Mouse (Mus musculus) CD4-positive naive resting alpha-beta T cell, adult 57 days (primary cell): ENCODE measurements around the gene Sfi1. TPM values are rescaled to one million over a fixed set of nuclear protein-coding genes. Genes with fewer than 3 reads are reported as not detected.

Experiments
- total RNA-seq: library from RNA; stranded (reverse); gene quantifications from one replicate; pipeline ENCODE4 v1.2.4, GENCODE M21; 2023

Sfi1 gene
- 206 TPM for total RNA-seq

DNA sequence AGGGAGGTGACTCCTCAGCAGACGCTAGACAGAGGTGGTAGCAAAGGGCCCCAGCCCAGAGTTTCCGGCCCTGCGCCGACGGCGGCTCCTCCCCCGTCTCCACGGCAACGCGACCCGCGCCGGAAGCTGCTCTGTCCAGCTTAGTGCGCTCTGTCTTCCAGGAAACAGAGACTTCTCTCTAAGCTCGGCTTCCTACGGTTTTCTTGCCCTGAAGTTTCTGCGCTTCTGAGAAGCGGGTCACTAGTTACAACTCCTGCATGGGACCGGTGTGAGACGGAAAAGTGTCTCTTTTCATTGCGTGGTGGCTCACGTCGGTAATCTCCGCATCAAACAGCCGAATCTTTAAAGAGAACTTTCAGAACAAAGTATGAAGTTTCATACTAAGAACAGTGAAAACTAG, at the start of gene Sfi1:
Sfi1 (minus strand) TSS at position 101 of the 400 bp plus-strand sequence.

DNA sequence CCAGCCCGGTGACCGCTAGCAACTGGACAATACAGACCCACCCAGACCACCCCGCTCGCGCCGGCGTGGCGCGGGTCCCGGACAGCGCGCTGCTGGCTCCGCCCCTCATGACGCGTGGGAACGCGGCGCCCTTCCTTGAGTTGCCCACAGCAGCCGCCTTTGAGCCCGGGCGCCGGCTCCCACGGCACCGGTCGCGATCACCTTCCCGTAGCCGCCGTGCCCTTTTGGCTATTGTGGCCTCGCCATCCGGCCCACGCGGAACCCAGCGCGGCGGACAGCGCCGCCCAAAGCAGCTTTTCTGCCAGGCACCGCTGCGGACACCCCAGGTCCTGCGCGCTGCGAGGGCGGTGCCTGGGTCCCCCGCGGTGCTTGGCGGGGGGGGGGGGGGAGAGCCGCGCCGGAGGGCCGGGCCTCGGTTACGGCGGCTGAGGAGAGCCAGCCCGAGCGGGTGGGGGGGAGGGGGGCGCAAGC, 9.0 kb upstream of the Sfi1 start, which contains the start of gene Eif4enif1:
Eif4enif1 (plus strand) TSS at position 162 of the 471 bp plus-strand sequence.

Other genes starting within 250 kb of the Sfi1 start
- gene Eif4enif1, start 8.9 kb upstream of the Sfi1 start, total RNA-seq = 74.5 TPM
- 57.3 TPM for gene Drg1, start 73.0 kb upstream of the Sfi1 start, total RNA-seq
- gene Patz1, start 95.4 kb upstream of the Sfi1 start, total RNA-seq = 100 TPM
- 363 TPM for gene Pik3ip1, start 136.9 kb upstream of the Sfi1 start, total RNA-seq
- gene Limk2, start 215.7 kb upstream of the Sfi1 start, total RNA-seq = 108 TPM